Mouse (Mus musculus) yolk sac, embryonic 10.5 days (tissue): ENCODE results near the gene Hoxa5.

ENCODE experiments used
- DNase-seq: peaks from one replicate; pipeline ENCODE4 v3.0.0-alpha.2; 2017; ENCODE audit warnings: low spot score

Hoxa5 gene

GRCm38 (mm10) chr6:52226569-52227257, 22.3 kb upstream of the Hoxa5 start:
- no peak for DNase-seq

- DNase-seq = no peak
Observed at GRCm38 (mm10) chr6:52225612-52226568, 21.5 kb upstream of the Hoxa5 start.

- no peak for DNase-seq
Observed at GRCm38 (mm10) chr6:52224895-52225611, 20.7 kb upstream of the Hoxa5 start.

GRCm38 (mm10) chr6:52223939-52224760, 19.8 kb upstream of the Hoxa5 start:
- no peak for DNase-seq

- DNase-seq = no peak
Observed at GRCm38 (mm10) chr6:52222729-52223128, 18.3 kb upstream of the Hoxa5 start.

- no peak for DNase-seq
Observed at GRCm38 (mm10) chr6:52221993-52222685, 17.8 kb upstream of the Hoxa5 start.

- DNase-seq = peak; percentile 86
Observed at GRCm38 (mm10) chr6:52221337-52221992, 17.1 kb upstream of the Hoxa5 start, which contains the start of gene Hoxa7. Gene Hoxa7, minus strand, starts transcription at chr6:52221854.

- no peak for DNase-seq
Observed at GRCm38 (mm10) chr6:52220865-52221310, 16.5 kb upstream of the Hoxa5 start.

GRCm38 (mm10) chr6:52220003-52220864, 15.8 kb upstream of the Hoxa5 start:
- DNase-seq = no peak

GRCm38 (mm10) chr6:52219234-52219942, 15.0 kb upstream of the Hoxa5 start:
- DNase-seq = no peak

- DNase-seq = no peak
Observed at GRCm38 (mm10) chr6:52218643-52219215, 14.3 kb upstream of the Hoxa5 start.

GRCm38 (mm10) chr6:52217895-52218642, 13.7 kb upstream of the Hoxa5 start:
- DNase-seq = no peak

- DNase-seq = peak; percentile 81
Observed at GRCm38 (mm10) chr6:52217459-52217768, 13.0 kb upstream of the Hoxa5 start.

GRCm38 (mm10) chr6:52216691-52217458, 12.5 kb upstream of the Hoxa5 start:
- DNase-seq = no peak

- no peak for DNase-seq
Observed at GRCm38 (mm10) chr6:52215771-52216535, 11.6 kb upstream of the Hoxa5 start.

GRCm38 (mm10) chr6:52215070-52215469, 10.7 kb upstream of the Hoxa5 start:
- no peak for DNase-seq
